Mouse (Mus musculus) stomach, embryonic 15.5 days (tissue): Measurements from ENCODE around the gene Alkal2. TPM values are rescaled to one million over a fixed set of nuclear protein-coding genes. Genes with fewer than 3 reads are reported as not detected.

Experiments
- ATAC-seq: fragments of 200-750 bp; cut with Nextera tagmentation; 2 replicates; pipeline ENCODE4 v1.8.0; 2017; ENCODE audit warnings: low read depth, moderate number of reproducible peaks, moderate TSS enrichment; ENCODE audit not compliant: insufficient read depth, low FRiP score
- H3K27ac ChIP-seq: fragments of 300-500 bp; sonication (generic); 2 replicates; pipeline ENCODE4 v1.5.1; 2015; ENCODE audit warnings: mild to moderate bottlenecking, inconsistent platforms
- H3K27me3 ChIP-seq: fragments of 300-500 bp; sonication (generic); replicated peaks from 2 replicates; pipeline ENCODE4 v1.6.1; 2015; ENCODE audit warnings: inconsistent platforms
- H3K36me3 ChIP-seq: fragments of 300-500 bp; sonication (generic); 2 replicates; pipeline ENCODE4 v1.6.1; 2015; ENCODE audit warnings: inconsistent platforms
- H3K4me1 ChIP-seq: fragments of 300-500 bp; sonication (generic); 2 replicates; pipeline ENCODE4 v1.6.1; 2015; ENCODE audit warnings: inconsistent platforms
- H3K4me2 ChIP-seq: fragments of 300-500 bp; sonication (generic); 2 replicates; pipeline ENCODE4 v1.6.1; 2015; ENCODE audit warnings: mild to moderate bottlenecking, inconsistent platforms
- H3K4me3 ChIP-seq: fragments of 300-500 bp; sonication (generic); replicated peaks from 2 replicates; pipeline ENCODE4 v1.5.1; 2015; ENCODE audit warnings: inconsistent platforms
- H3K9ac ChIP-seq: fragments of 300-500 bp; sonication (generic); 2 replicates; pipeline ENCODE4 v1.6.1; 2015; ENCODE audit warnings: inconsistent platforms
- H3K9me3 ChIP-seq: fragments of 300-500 bp; sonication (generic); 2 replicates; pipeline ENCODE4 v1.6.1; 2016; ENCODE audit warnings: inconsistent platforms
- WGBS: fragments of 180-500 bp; shearing (Covaris S2); methylation state at CpG from one replicate; pipeline ENCODE4 v1.1.7; 2015; 5-methylcytosine and 5-hydroxymethylcytosine counted together
- polyA plus RNA-seq: library from polyadenylated mRNA; unstranded; fragments of >200 nt; fragmentation: Nextera tagmentation; extraction: Ambion mirVana; gene quantifications from 2 replicates; pipeline ENCODE4 v1.2.1, GENCODE M21; 2015

The Alkal2 gene
- polyA plus RNA-seq, 1 experiment from 2014 or later, result 1.8 TPM

- H3K4me3 ChIP-seq, result no peak overlapping the region
- no peak for ATAC-seq
- H3K9me3 ChIP-seq, result no peaks in the 10 kb centered on the region
- no peak overlapping the region for H3K27ac ChIP-seq
- peaks cover 29% of the 10 kb centered on the region for H3K27me3 ChIP-seq
- H3K36me3 ChIP-seq, result no peaks in the 10 kb centered on the region
- H3K4me1 ChIP-seq, result peaks cover 9% of the 10 kb centered on the region
- no peak overlapping the region for H3K4me2 ChIP-seq
- 81% methylated on average over 4 of the region's 4 CpGs for WGBS
- no peak overlapping the region for H3K9ac ChIP-seq
These were observed 3.9 kb downstream of the Alkal2 start for GRCm38 (mm10) chr12:30888003-30888402.

GRCm38 (mm10) chr12:30890067-30890466 is 5.9 kb downstream of the Alkal2 start:
- ATAC-seq, result no peak; the same call in 1 of the 2 replicates
- Histone ChIP-seq H3K9me3 (no peaks in the 10 kb centered on the region), H3K4me2 (no peak overlapping the region), H3K9ac (no peak overlapping the region), H3K36me3 (peaks cover 8% of the 10 kb centered on the region; the same call in 1 of the 2 replicates), H3K27ac (no peak overlapping the region), H3K4me1 (no peaks in the 10 kb centered on the region), H3K4me3 (no peak overlapping the region), H3K27me3 (peaks cover 9% of the 10 kb centered on the region)
- WGBS, result 34% methylated on average over 5 of the region's 5 CpGs

GRCm38 (mm10) chr12:30891438-30891837 is 7.3 kb downstream of the Alkal2 start:
- Histone ChIP-seq H3K36me3 (peaks cover 8% of the 10 kb centered on the region; the same call in 1 of the 2 replicates), H3K27ac (no peak overlapping the region), H3K4me2 (no peak overlapping the region), H3K4me3 (no peak overlapping the region), H3K4me1 (no peaks in the 10 kb centered on the region), H3K9ac (no peak overlapping the region), H3K27me3 (no peaks in the 10 kb centered on the region), H3K9me3 (no peaks in the 10 kb centered on the region)
- no peak for ATAC-seq
- WGBS, result 84% methylated on average over 7 of the region's 7 CpGs

- ATAC-seq, result peak; percentile 91
- H3K4me1 ChIP-seq, result no peaks in the 10 kb centered on the region
- WGBS, result 77% methylated on average over 4 of the region's 4 CpGs
These were observed 12.9 kb downstream of the Alkal2 start for GRCm38 (mm10) chr12:30897039-30897438.

GRCm38 (mm10) chr12:30908658-30909057 is 24.5 kb downstream of the Alkal2 start:
- 76% methylated on average over 1 of the region's 1 CpGs for WGBS
- Histone ChIP-seq H3K36me3 (no peaks in the 10 kb centered on the region), H3K4me2 (no peak overlapping the region), H3K4me1 (peaks cover 13% of the 10 kb centered on the region), H3K27me3 (no peaks in the 10 kb centered on the region), H3K4me3 (no peak overlapping the region), H3K9me3 (no peaks in the 10 kb centered on the region), H3K9ac (no peak overlapping the region), H3K27ac (no peak overlapping the region)
- peak; percentile 61; the same call in 1 of the 2 replicates for ATAC-seq

More at GRCm38 (mm10) chr12:30897039-30897438, 12.9 kb downstream of the Alkal2 start:
- Histone ChIP-seq H3K9ac (no peak overlapping the region), H3K9me3 (no peaks in the 10 kb centered on the region), H3K4me2 (no peak overlapping the region), H3K27ac (no peak overlapping the region), H3K4me3 (no peak overlapping the region), H3K36me3 (peaks cover 15% of the 10 kb centered on the region), H3K27me3 (no peaks in the 10 kb centered on the region)

- WGBS, result 74% methylated on average over 2 of the region's 2 CpGs
These were observed 25.8 kb downstream of the Alkal2 start for GRCm38 (mm10) chr12:30909881-30910280.

GRCm38 (mm10) chr12:30910860-30911259 is 26.7 kb downstream of the Alkal2 start:
- Histone ChIP-seq H3K4me2 (peak overlapping the region; percentile 69), H3K36me3 (no peaks in the 10 kb centered on the region), H3K4me1 (peaks cover 13% of the 10 kb centered on the region), H3K27ac (0 out of 2 replicates have a peak overlapping the region, but pooled peaks have one; percentile 8), H3K4me3 (peak overlapping the region; percentile 82), H3K27me3 (no peaks in the 10 kb centered on the region), H3K9me3 (no peaks in the 10 kb centered on the region), H3K9ac (peak overlapping the region; percentile 73)
- 16% methylated on average over 8 of the region's 8 CpGs for WGBS
- ATAC-seq, result no peak

More at GRCm38 (mm10) chr12:30909881-30910280, 25.8 kb downstream of the Alkal2 start:
- no peak overlapping the region for H3K9ac ChIP-seq
- H3K4me1 ChIP-seq, result peaks cover 13% of the 10 kb centered on the region
- H3K36me3 ChIP-seq, result no peaks in the 10 kb centered on the region
- H3K4me2 ChIP-seq, result peak overlapping the region; percentile 69
- no peak overlapping the region for H3K4me3 ChIP-seq
- ATAC-seq, result no peak
- no peaks in the 10 kb centered on the region for H3K9me3 ChIP-seq
- H3K27me3 ChIP-seq, result no peaks in the 10 kb centered on the region
- H3K27ac ChIP-seq, result no peak overlapping the region

GRCm38 (mm10) chr12:30911261-30912047 is 27.3 kb downstream of the Alkal2 start, which contains the start of the genes Acp1 and Sh3yl1:
Gene Acp1 (minus strand): TSS chr12:30911589.
Gene Sh3yl1 (plus strand): TSS chr12:30911668.
- Histone ChIP-seq H3K36me3 (no peaks in the 10 kb centered on the region), H3K27ac (peak within 1 kb of the TSS; percentile 73), H3K27me3 (no peaks in the 10 kb centered on the region), H3K4me2 (peak within 1 kb of the TSS; percentile 88), H3K9ac (peak within 1 kb of the TSS; percentile 73), H3K4me1 (peaks cover 13% of the 10 kb centered on the region), H3K4me3 (peak within 1 kb of the TSS; percentile 82), H3K9me3 (no peaks in the 10 kb centered on the region)
- under 1% methylated on average over 52 of the region's 52 CpGs for WGBS
- ATAC-seq, result peak; percentile 94

GRCm38 (mm10) chr12:30912048-30912381 is 27.9 kb downstream of the Alkal2 start:
- WGBS, result under 1% methylated on average over 19 of the region's 19 CpGs
- H3K4me1 ChIP-seq, result peaks cover 13% of the 10 kb centered on the region
- ATAC-seq, result peak; percentile 82
- H3K27ac ChIP-seq, result peak overlapping the region; percentile 73
- H3K9me3 ChIP-seq, result no peaks in the 10 kb centered on the region
- no peaks in the 10 kb centered on the region for H3K36me3 ChIP-seq
- H3K9ac ChIP-seq, result peak overlapping the region; percentile 40
- no peaks in the 10 kb centered on the region for H3K27me3 ChIP-seq
- H3K4me2 ChIP-seq, result peak overlapping the region; percentile 88
- peak overlapping the region; percentile 82 for H3K4me3 ChIP-seq

- H3K9ac ChIP-seq, result no peak overlapping the region
- H3K27ac ChIP-seq, result 0 out of 2 replicates have a peak overlapping the region, but pooled peaks have one; percentile 73
These were observed 28.7 kb downstream of the Alkal2 start for GRCm38 (mm10) chr12:30912840-30913239.

GRCm38 (mm10) chr12:30922401-30922800 is 38.3 kb downstream of the Alkal2 start:
- no peaks in the 10 kb centered on the region for H3K4me1 ChIP-seq
- H3K36me3 ChIP-seq, result peaks cover 4% of the 10 kb centered on the region; the same call in 1 of the 2 replicates
- H3K9me3 ChIP-seq, result no peaks in the 10 kb centered on the region
- no peak overlapping the region for H3K27ac ChIP-seq
- no peak overlapping the region for H3K4me2 ChIP-seq
- no peak overlapping the region for H3K4me3 ChIP-seq
- WGBS, result 83% methylated on average over 3 of the region's 3 CpGs
- H3K9ac ChIP-seq, result no peak overlapping the region
- no peaks in the 10 kb centered on the region for H3K27me3 ChIP-seq
- ATAC-seq, result 0 out of 2 replicates have a peak, but pooled peaks have one; percentile 18

More at GRCm38 (mm10) chr12:30912840-30913239, 28.7 kb downstream of the Alkal2 start:
- no peaks in the 10 kb centered on the region for H3K9me3 ChIP-seq
- no peaks in the 10 kb centered on the region for H3K36me3 ChIP-seq
- no peaks in the 10 kb centered on the region for H3K27me3 ChIP-seq
- 52% methylated on average over 3 of the region's 3 CpGs for WGBS
- peak overlapping the region; percentile 82 for H3K4me3 ChIP-seq
- peaks cover 13% of the 10 kb centered on the region for H3K4me1 ChIP-seq
- peak overlapping the region; percentile 88 for H3K4me2 ChIP-seq
- ATAC-seq, result no peak

- H3K36me3 ChIP-seq, result peaks cover 4% of the 10 kb centered on the region; the same call in 1 of the 2 replicates
- no peaks in the 10 kb centered on the region for H3K27me3 ChIP-seq
- no peak overlapping the region for H3K27ac ChIP-seq
- 83% methylated on average over 6 of the region's 6 CpGs for WGBS
- no peak overlapping the region for H3K4me2 ChIP-seq
- H3K4me3 ChIP-seq, result no peak overlapping the region
- H3K9me3 ChIP-seq, result no peaks in the 10 kb centered on the region
- H3K4me1 ChIP-seq, result no peaks in the 10 kb centered on the region
- H3K9ac ChIP-seq, result no peak overlapping the region
- no peak for ATAC-seq
These were observed 44.1 kb downstream of the Alkal2 start for GRCm38 (mm10) chr12:30928182-30928581.
